Mouse (Mus musculus): ENCODE measurements around the gene Plxdc1. TPM values are rescaled to one million over a fixed set of nuclear protein-coding genes. Genes with fewer than 3 reads are reported as not detected.

The Plxdc1 gene
- polyA plus RNA-seq, 1 experiment, result 3.6 TPM

Other genes starting within 250 kb of the Plxdc1 start
- gene Pip4k2b, start 241.7 kb downstream of the Plxdc1 start, polyA plus RNA-seq (2012; rRNA removed), result 17.2 and 19.1 TPM in 2 replicates
- 15.3 and 16.6 TPM in 2 replicates for gene Cwc25, start 219.9 kb downstream of the Plxdc1 start, polyA plus RNA-seq (2012; rRNA removed)
- 0.13 and 0.41 TPM in 2 replicates for gene 1700001P01Rik, start 210.5 kb downstream of the Plxdc1 start, polyA plus RNA-seq (2012; rRNA removed)
- 911 and 1,027 TPM in 2 replicates for gene Rpl23, start 204.0 kb downstream of the Plxdc1 start, polyA plus RNA-seq (2012; rRNA removed)
- gene Lasp1, start 187.4 kb downstream of the Plxdc1 start, polyA plus RNA-seq (2012; rRNA removed), result 101 and 108 TPM in 2 replicates
- 3.8 and 5.6 TPM in 2 replicates for gene B230217C12Rik, start 145.7 kb downstream of the Plxdc1 start, polyA plus RNA-seq (2012; rRNA removed)
- gene Fbxo47, start 102.3 kb downstream of the Plxdc1 start, polyA plus RNA-seq (2012; rRNA removed), result 0.28 and 0.40 TPM in 2 replicates
- gene Arl5c, start 9.7 kb upstream of the Plxdc1 start, polyA plus RNA-seq (2012; rRNA removed), result 3.2 and 3.9 TPM in 2 replicates
- 12.1 and 12.4 TPM in 2 replicates for gene Cacnb1, start 36.6 kb upstream of the Plxdc1 start, polyA plus RNA-seq (2012; rRNA removed)
- gene Rpl19, start 40.3 kb upstream of the Plxdc1 start, polyA plus RNA-seq (2012; rRNA removed), result 1,600 and 1,809 TPM in 2 replicates
- 0.14 and 0.41 TPM in 2 replicates for gene Stac2, start 67.0 kb upstream of the Plxdc1 start, polyA plus RNA-seq (2012; rRNA removed)
- 19.9 and 22.0 TPM in 2 replicates for gene Fbxl20, start 164.0 kb upstream of the Plxdc1 start, polyA plus RNA-seq (2012; rRNA removed)
- gene Med1, start 206.8 kb upstream of the Plxdc1 start, polyA plus RNA-seq (2012; rRNA removed), result 20.7 and 21.2 TPM in 2 replicates
- 20.5 and 21.1 TPM in 2 replicates for gene Cdk12, start 216.6 kb upstream of the Plxdc1 start, polyA plus RNA-seq (2012; rRNA removed)